Mouse (Mus musculus) brown adipose tissue, adult 24 weeks (tissue): Measurements from ENCODE around the gene Tex44. TPM values are rescaled to one million over a fixed set of nuclear protein-coding genes. Genes with fewer than 3 reads are reported as not detected.

Source experiments
- polyA plus RNA-seq: library from polyadenylated mRNA; stranded (reverse); fragments of >200 nt; gene quantifications from 2 replicates; pipeline ENCODE4 v1.2.4, GENCODE M21; 2012; ENCODE audit not compliant: missing spikeins, insufficient read depth, insufficient read length

The Tex44 gene
- polyA plus RNA-seq, 1 experiment = not detected

Other genes with a start within 250 kb of the Tex44 start
- gene B3gnt7, start 123.5 kb upstream of the Tex44 start, polyA plus RNA-seq = not detected in 2 replicates
- 88.2 and 112 TPM in 2 replicates for gene Ncl, start 66.9 kb upstream of the Tex44 start, polyA plus RNA-seq
- not detected in 2 replicates for gene Nmur1, start 101 bp upstream of the Tex44 start, polyA plus RNA-seq
- 280 and 322 TPM in 2 replicates for gene Ptma, start 100.4 kb downstream of the Tex44 start, polyA plus RNA-seq
- 21.7 and 24.3 TPM in 2 replicates for gene Pde6d, start 156.3 kb downstream of the Tex44 start, polyA plus RNA-seq
- gene Cops7b, start 156.6 kb downstream of the Tex44 start, polyA plus RNA-seq = 6.2 and 7.7 TPM in 2 replicates
- gene Nppc, start 244.2 kb downstream of the Tex44 start, polyA plus RNA-seq = not detected in 2 replicates